Mouse (Mus musculus) stomach, embryonic 16.5 days (tissue): ENCODE measurements around the gene Lactbl1. TPM values are rescaled to one million over a fixed set of nuclear protein-coding genes. Genes with fewer than 3 reads are reported as not detected.

ENCODE experiments used
- ATAC-seq: fragments of 200-750 bp; cut with Nextera tagmentation; 2 replicates; pipeline ENCODE4 v1.8.0; 2017; ENCODE audit warnings: moderate number of reproducible peaks, moderate TSS enrichment; ENCODE audit not compliant: insufficient read depth, low FRiP score
- H3K27ac ChIP-seq: fragments of 300-500 bp; sonication (generic); 2 replicates; pipeline ENCODE4 v1.5.1; 2014; ENCODE audit warnings: low read length
- H3K27me3 ChIP-seq: fragments of 300-500 bp; sonication (generic); 2 replicates; pipeline ENCODE4 v1.6.1; 2014; ENCODE audit warnings: low read length, control low read depth, mixed read lengths; ENCODE audit not compliant: control insufficient read depth, insufficient read depth
- H3K36me3 ChIP-seq: fragments of 300-500 bp; sonication (generic); 2 replicates; pipeline ENCODE4 v1.6.1; 2014; ENCODE audit warnings: low read length; ENCODE audit not compliant: control insufficient read depth, insufficient read depth
- H3K4me1 ChIP-seq: fragments of 300-500 bp; sonication (generic); 2 replicates; pipeline ENCODE4 v1.6.1; 2014; ENCODE audit warnings: low read length, control low read depth, mixed read lengths; ENCODE audit not compliant: control insufficient read depth, insufficient read depth
- H3K4me2 ChIP-seq: fragments of 300-500 bp; sonication (generic); 2 replicates; pipeline ENCODE4 v1.6.1; 2014; ENCODE audit warnings: low read depth, low read length, mixed read lengths
- H3K4me3 ChIP-seq: fragments of 300-500 bp; sonication (generic); replicated peaks from 2 replicates; pipeline ENCODE4 v1.5.1; 2014; ENCODE audit warnings: mild to moderate bottlenecking, low read length
- H3K9ac ChIP-seq: fragments of 300-500 bp; sonication (generic); 2 replicates; pipeline ENCODE4 v1.6.1; 2014; ENCODE audit warnings: low read length
- H3K9me3 ChIP-seq: fragments of 300-500 bp; sonication (generic); replicated peaks from 2 replicates; pipeline ENCODE4 v1.6.1; 2016; ENCODE audit warnings: low read length, control low read depth; ENCODE audit not compliant: control insufficient read depth
- WGBS: fragments of 180-500 bp; shearing (Covaris S2); extraction: QIAGEN DNeasy Blood & Tissue Kit; methylation state at CpG from one replicate; pipeline ENCODE4 v1.1.7; 2014; 5-methylcytosine and 5-hydroxymethylcytosine counted together
- polyA plus RNA-seq: library from polyadenylated mRNA; unstranded; fragments of >200 nt; fragmentation: Nextera tagmentation; extraction: Ambion mirVana; gene quantifications from 2 replicates; pipeline ENCODE4 v1.2.1, GENCODE M21; 2015

Lactbl1 gene
- polyA plus RNA-seq, 1 experiment from 2014 or later = not detected

GRCm38 (mm10) chr4:136600536-136600935, 21.9 kb upstream of the Lactbl1 start:
- 81% methylated on average over 2 of the region's 2 CpGs for WGBS
- Histone ChIP-seq H3K36me3 (no peaks in the 10 kb centered on the region), H3K4me3 (peak overlapping the region; percentile 98), H3K27me3 (no peaks in the 10 kb centered on the region), H3K9ac (peak overlapping the region; percentile 50; the same call in 1 of the 2 replicates), H3K9me3 (no peaks in the 10 kb centered on the region), H3K4me1 (peaks cover 13% of the 10 kb centered on the region), H3K27ac (no peak overlapping the region), H3K4me2 (peak overlapping the region; percentile 76)
- no peak for ATAC-seq

- no peak for ATAC-seq
- under 1% methylated on average over 13 of the region's 13 CpGs for WGBS
- Histone ChIP-seq H3K27me3 (no peaks in the 10 kb centered on the region), H3K4me2 (peak overlapping the region; percentile 76), H3K27ac (peak overlapping the region; percentile 89), H3K4me1 (peaks cover 13% of the 10 kb centered on the region), H3K36me3 (no peaks in the 10 kb centered on the region), H3K9me3 (no peaks in the 10 kb centered on the region), H3K9ac (peak overlapping the region; percentile 99), H3K4me3 (peak overlapping the region; percentile 98)
These were observed 20.9 kb upstream of the Lactbl1 start for GRCm38 (mm10) chr4:136601476-136601875.

- peak overlapping the region; percentile 89 for H3K27ac ChIP-seq
- ATAC-seq = peak; percentile 55
- peaks cover 13% of the 10 kb centered on the region for H3K4me1 ChIP-seq
- no peaks in the 10 kb centered on the region for H3K27me3 ChIP-seq
- under 1% methylated on average over 64 of the region's 68 CpGs for WGBS
- H3K4me2 ChIP-seq = peak overlapping the region; percentile 76
- peak overlapping the region; percentile 99 for H3K9ac ChIP-seq
- no peaks in the 10 kb centered on the region for H3K36me3 ChIP-seq
- no peaks in the 10 kb centered on the region for H3K9me3 ChIP-seq
- H3K4me3 ChIP-seq = peak overlapping the region; percentile 98
These were observed 20.3 kb upstream of the Lactbl1 start for GRCm38 (mm10) chr4:136602018-136602554.

GRCm38 (mm10) chr4:136602568-136602967, 19.9 kb upstream of the Lactbl1 start, which contains the start of gene Kdm1a:
Gene Kdm1a (minus strand): TSS chr4:136602723.
- no peaks in the 10 kb centered on the region for H3K36me3 ChIP-seq
- peak within 1 kb of the TSS; percentile 98 for H3K4me3 ChIP-seq
- WGBS = under 1% methylated on average over 43 of the region's 45 CpGs
- H3K9me3 ChIP-seq = no peaks in the 10 kb centered on the region
- H3K4me2 ChIP-seq = peak within 1 kb of the TSS; percentile 76
- H3K27me3 ChIP-seq = no peaks in the 10 kb centered on the region
- peak; percentile 90 for ATAC-seq
- peak within 1 kb of the TSS; percentile 99 for H3K9ac ChIP-seq
- peak within 1 kb of the TSS; percentile 89 for H3K27ac ChIP-seq
- H3K4me1 ChIP-seq = peaks cover 13% of the 10 kb centered on the region

GRCm38 (mm10) chr4:136605756-136606485, 16.5 kb upstream of the Lactbl1 start:
- no peaks in the 10 kb centered on the region for H3K27me3 ChIP-seq
- 87% methylated on average over 19 of the region's 19 CpGs for WGBS
- no peak overlapping the region for H3K4me3 ChIP-seq
- H3K27ac ChIP-seq = no peak overlapping the region
- no peaks in the 10 kb centered on the region for H3K9me3 ChIP-seq
- H3K36me3 ChIP-seq = no peaks in the 10 kb centered on the region
- no peak overlapping the region for H3K9ac ChIP-seq
- peaks cover 2% of the 10 kb centered on the region; the same call in 1 of the 2 replicates for H3K4me1 ChIP-seq
- ATAC-seq = no peak
- H3K4me2 ChIP-seq = no peak overlapping the region

- no peaks in the 10 kb centered on the region for H3K27me3 ChIP-seq
- no peak within 1 kb of the TSS for H3K9ac ChIP-seq
- WGBS = 45% methylated on average over 4 of the region's 4 CpGs
- no peak within 1 kb of the TSS for H3K27ac ChIP-seq
- H3K4me3 ChIP-seq = no peak within 1 kb of the TSS
- no peaks in the 10 kb centered on the region for H3K9me3 ChIP-seq
- no peak within 1 kb of the TSS for H3K4me2 ChIP-seq
- peak; percentile 72; the same call in 1 of the 2 replicates for ATAC-seq
- no peaks in the 10 kb centered on the region for H3K36me3 ChIP-seq
- H3K4me1 ChIP-seq = no peaks in the 10 kb centered on the region
These were observed 12.0 kb upstream of the Lactbl1 start, which contains the start of gene Tex46 for GRCm38 (mm10) chr4:136610387-136610856. Gene Tex46 (plus strand): TSS chr4:136610437.

- no peak overlapping the region for H3K27ac ChIP-seq
- 52% methylated on average over 7 of the region's 7 CpGs for WGBS
These were observed 8.8 kb upstream of the Lactbl1 start for GRCm38 (mm10) chr4:136613657-136614056.

GRCm38 (mm10) chr4:136621336-136621735, 1.1 kb upstream of the Lactbl1 start:
- Histone ChIP-seq H3K27me3 (no peaks in the 10 kb centered on the region), H3K36me3 (no peaks in the 10 kb centered on the region), H3K4me1 (no peaks in the 10 kb centered on the region), H3K4me3 (no peak overlapping the region), H3K27ac (no peak overlapping the region), H3K9me3 (no peaks in the 10 kb centered on the region), H3K9ac (no peak overlapping the region), H3K4me2 (no peak overlapping the region)
- 0% methylated on average over 1 of the region's 1 CpGs for WGBS
- peak; percentile 5; the same call in 1 of the 2 replicates for ATAC-seq

More at GRCm38 (mm10) chr4:136613657-136614056, 8.8 kb upstream of the Lactbl1 start:
- no peak for ATAC-seq
- H3K36me3 ChIP-seq = no peaks in the 10 kb centered on the region
- H3K4me1 ChIP-seq = no peaks in the 10 kb centered on the region
- H3K27me3 ChIP-seq = no peaks in the 10 kb centered on the region
- H3K4me2 ChIP-seq = no peak overlapping the region
- H3K9ac ChIP-seq = no peak overlapping the region
- no peaks in the 10 kb centered on the region for H3K9me3 ChIP-seq
- H3K4me3 ChIP-seq = no peak overlapping the region

GRCm38 (mm10) chr4:136621956-136622355, 465 bp upstream of the Lactbl1 start:
- Histone ChIP-seq H3K4me1 (no peaks in the 10 kb centered on the region), H3K36me3 (no peaks in the 10 kb centered on the region), H3K27me3 (no peaks in the 10 kb centered on the region), H3K9me3 (no peaks in the 10 kb centered on the region), H3K27ac (no peak overlapping the region), H3K9ac (no peak overlapping the region), H3K4me3 (no peak overlapping the region), H3K4me2 (no peak overlapping the region)
- WGBS = 67% methylated on average over 5 of the region's 5 CpGs
- no peak for ATAC-seq
